Mouse (Mus musculus) G1E (cell line): ENCODE data around the gene Clcf1. TPM values are rescaled to one million over a fixed set of nuclear protein-coding genes. Genes with fewer than 3 reads are reported as not detected.

ENCODE experiments used
- ATAC-seq: 2 replicates; pipeline ENCODE4 v1.8.0; 2016; ENCODE audit warnings: mild to moderate bottlenecking; ENCODE audit not compliant: insufficient number of reproducible peaks, poor library complexity, low FRiP score, severe bottlenecking; ENCODE audit errors: extremely low read depth
- DNase-seq: peaks from one replicate; pipeline ENCODE4 v3.0.0; 2012; ENCODE audit warnings: low spot score
- H3K27me3 ChIP-seq: 2 replicates; pipeline ENCODE4 v1.6.1; 2012; ENCODE audit warnings: mild to moderate bottlenecking, low read length, inconsistent platforms; ENCODE audit not compliant: insufficient read depth
- H3K36me3 ChIP-seq: replicated peaks from 2 replicates; pipeline ENCODE3; 2012; ENCODE audit warnings: mild to moderate bottlenecking, inconsistent platforms
- H3K4me1 ChIP-seq: 2 replicates; pipeline ENCODE4 v1.6.1; 2012; ENCODE audit warnings: low read depth, low read length, inconsistent platforms, mixed read lengths; ENCODE audit not compliant: insufficient read depth
- H3K4me3 ChIP-seq: 2 replicates; pipeline ENCODE4 v1.5.1; 2012; ENCODE audit warnings: low read depth, mild to moderate bottlenecking, inconsistent platforms, low read length, moderate library complexity, mixed read lengths
- H3K9me3 ChIP-seq: replicated peaks from 2 replicates; pipeline ENCODE4 v1.6.1; 2012; ENCODE audit warnings: inconsistent platforms
- CTCF ChIP-seq: IDR thresholded peaks from 2 replicates; pipeline ENCODE4 v1.5.1; 2012; ENCODE audit warnings: low read depth, low read length, inconsistent platforms, mixed read lengths
- GATA1 ChIP-seq: IDR thresholded peaks from 2 replicates; pipeline ENCODE4 v1.6.1; 2012; ENCODE audit warnings: borderline replicate concordance, low read length, inconsistent platforms, mixed read lengths
- GATA2 ChIP-seq: IDR thresholded peaks from 2 replicates; pipeline ENCODE4 v1.6.1; 2012; ENCODE audit warnings: low read depth, low read length, inconsistent platforms, borderline replicate concordance
- POLR2AphosphoS5 ChIP-seq: IDR thresholded peaks from 2 replicates; pipeline ENCODE4 v1.6.1; 2012; ENCODE audit warnings: low read depth, low read length, inconsistent platforms; ENCODE audit not compliant: insufficient replicate concordance
- TAL1 ChIP-seq: conservative IDR thresholded peaks from 2 replicates; pipeline ENCODE4 v1.6.1; 2012; ENCODE audit warnings: low read depth, low read length, inconsistent platforms, mixed read lengths
- polyA plus RNA-seq: library from polyadenylated mRNA; stranded (reverse); fragments of >175 nt; gene quantifications from 2 replicates; pipeline ENCODE4 v1.2.3, GENCODE M21; 2012
- total RNA-seq, 2 experiments: library from RNA; stranded (forward) in 1 of 2; stranded (reverse) in 1 of 2; fragments of 200-1000 nt in 1 of 2; fragments of >200 nt in 1 of 2; fragmentation: Nextera tagmentation in 1 of 2; gene quantifications; 2 replicates each; pipeline ENCODE4 v1.2.3; 2014 to 2017

The Clcf1 gene
- total and polyA plus RNA-seq, 3 experiments, result 0.27 TPM; not detected in 2

DNA sequence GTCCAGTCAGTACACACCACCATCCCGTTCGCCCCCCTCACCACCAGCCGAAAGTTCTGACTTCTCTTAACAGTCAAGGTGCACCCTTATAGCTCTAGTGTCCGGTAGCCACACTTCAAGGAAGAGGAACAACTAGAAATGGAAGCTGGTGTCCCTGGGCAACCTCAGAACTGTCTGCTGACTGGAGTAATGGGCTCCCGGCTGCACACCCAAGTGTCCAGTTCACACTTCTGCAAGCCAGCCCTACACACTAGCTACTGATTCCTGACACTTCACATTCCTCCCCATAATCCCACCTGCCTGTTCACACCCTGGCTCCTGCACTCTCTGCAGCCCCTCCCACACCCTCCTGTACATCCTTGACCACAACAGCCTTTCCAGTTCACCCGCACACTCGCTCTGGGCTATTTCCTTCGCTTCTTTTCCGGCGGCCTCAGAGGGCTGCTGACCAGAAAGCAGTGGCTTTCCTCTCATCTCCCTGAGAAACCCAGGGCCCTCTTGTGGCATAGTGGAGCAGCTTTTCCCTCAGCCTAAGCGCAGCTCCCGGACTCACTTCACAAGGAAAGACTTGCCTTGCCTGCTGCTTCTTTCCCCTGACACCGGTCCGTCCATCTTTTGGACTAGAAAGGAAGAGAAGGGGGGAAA is 2.1 kb downstream of the Clcf1 start:
- DNase-seq (no peak), ATAC-seq (no peak)
- peaks cover 39% of the 10 kb centered on the region for H3K4me1 ChIP-seq
- peaks cover 89% of the 10 kb centered on the region for H3K27me3 ChIP-seq
- H3K36me3 ChIP-seq, result no peaks in the 10 kb centered on the region
- no peak overlapping the region for H3K4me3 ChIP-seq
- H3K9me3 ChIP-seq, result no peaks in the 10 kb centered on the region
- TF ChIP-seq CTCF (no peak), TAL1 (no peak), GATA2 (no peak), POLR2AphosphoS5 (no peak), GATA1 (no peak)

- Histone ChIP-seq H3K36me3 (no peaks in the 10 kb centered on the region), H3K4me1 (peaks cover 48% of the 10 kb centered on the region), H3K9me3 (no peaks in the 10 kb centered on the region), H3K27me3 (peaks cover 88% of the 10 kb centered on the region), H3K4me3 (no peak overlapping the region)
- no peak for ATAC-seq
- no peak for TF ChIP-seq POLR2AphosphoS5
- DNase-seq, result no peak
Observed at GRCm38 (mm10) chr19:4217140-4217539, 3.1 kb downstream of the Clcf1 start.

- Histone ChIP-seq H3K27me3 (peaks cover 89% of the 10 kb centered on the region), H3K4me1 (peaks cover 54% of the 10 kb centered on the region), H3K4me3 (no peak overlapping the region), H3K9me3 (no peaks in the 10 kb centered on the region), H3K36me3 (no peaks in the 10 kb centered on the region)
- no peak for TF ChIP-seq CTCF
- no peak for DNase-seq
- no peak for ATAC-seq
Observed at GRCm38 (mm10) chr19:4217855-4218254, 3.8 kb downstream of the Clcf1 start.

- Histone ChIP-seq H3K27me3 (peaks cover 85% of the 10 kb centered on the region), H3K4me3 (no peak overlapping the region), H3K4me1 (peaks cover 54% of the 10 kb centered on the region), H3K9me3 (no peaks in the 10 kb centered on the region), H3K36me3 (no peaks in the 10 kb centered on the region)
- TF ChIP-seq GATA2 (no peak), TAL1 (no peak), CTCF (no peak), GATA1 (no peak), POLR2AphosphoS5 (no peak)
- ATAC-seq (no peak), DNase-seq (no peak)
Observed at GRCm38 (mm10) chr19:4218293-4218692, 4.3 kb downstream of the Clcf1 start.

DNA sequence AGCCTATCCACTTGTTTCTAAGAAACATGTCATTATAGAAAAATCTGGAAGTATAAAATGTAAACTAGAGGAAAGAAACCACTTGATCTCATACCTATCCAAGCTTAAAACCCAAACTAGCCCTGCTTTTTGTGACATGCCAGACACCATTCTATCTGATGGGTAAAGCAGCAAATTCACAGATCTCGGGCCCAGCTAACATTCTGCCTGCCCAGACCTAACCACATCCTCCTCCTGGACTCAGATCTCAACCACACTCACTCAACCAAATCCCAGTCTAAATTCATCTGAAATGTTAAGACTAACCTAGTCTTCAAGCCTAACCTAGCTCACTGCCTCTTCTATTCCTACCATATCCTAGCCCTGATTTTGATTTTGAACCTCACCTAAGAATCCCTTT is 4.7 kb downstream of the Clcf1 start:
- ATAC-seq (no peak), DNase-seq (no peak)
- Histone ChIP-seq H3K27me3 (peaks cover 84% of the 10 kb centered on the region), H3K9me3 (no peaks in the 10 kb centered on the region), H3K4me1 (peaks cover 51% of the 10 kb centered on the region), H3K36me3 (no peaks in the 10 kb centered on the region), H3K4me3 (no peak overlapping the region)
- TF ChIP-seq CTCF, result no peak
- TF ChIP-seq POLR2AphosphoS5, result no peak
- no peak for TF ChIP-seq GATA2

DNA sequence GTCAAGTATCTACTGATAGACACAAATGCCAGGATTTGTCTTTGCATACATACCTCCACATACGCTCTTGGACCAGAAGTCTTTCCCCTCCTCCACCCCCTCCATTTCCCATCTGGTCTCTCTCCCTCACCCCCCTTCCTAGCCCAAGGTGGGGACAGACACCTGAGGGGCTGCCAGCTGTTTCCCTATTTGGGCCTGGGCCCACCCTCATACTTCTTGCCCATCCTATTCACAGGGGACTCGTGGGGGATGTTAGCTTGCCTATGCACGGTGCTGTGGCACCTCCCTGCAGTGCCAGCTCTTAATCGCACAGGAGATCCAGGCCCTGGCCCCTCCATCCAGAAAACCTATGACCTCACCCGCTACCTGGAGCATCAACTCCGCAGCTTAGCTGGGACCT is 5.9 kb downstream of the Clcf1 start:
- no peaks in the 10 kb centered on the region for H3K36me3 ChIP-seq
- DNase-seq, result no peak
- H3K4me1 ChIP-seq, result peaks cover 40% of the 10 kb centered on the region

DNA sequence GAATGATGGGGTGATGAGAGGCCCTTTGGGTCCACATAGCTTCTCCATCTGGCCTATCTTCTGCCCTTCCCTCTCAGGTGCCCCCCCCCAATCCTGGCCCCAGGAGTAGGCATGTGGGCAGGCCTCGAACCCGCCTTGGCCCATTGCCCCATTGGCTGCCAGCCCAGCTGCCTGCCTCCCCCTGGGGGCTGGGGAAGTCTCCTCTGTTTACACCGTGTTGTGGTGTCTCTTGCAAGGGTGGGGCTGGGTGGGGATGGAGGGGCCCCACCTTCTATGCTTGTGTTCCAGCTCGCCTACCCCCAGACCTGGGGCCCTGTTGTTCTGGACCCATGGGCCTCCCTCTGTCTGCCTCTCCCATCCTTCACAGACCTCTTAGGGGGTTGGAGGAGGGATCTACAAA is 6.4 kb downstream of the Clcf1 start:
- peaks cover 37% of the 10 kb centered on the region for H3K4me1 ChIP-seq
- no peaks in the 10 kb centered on the region for H3K9me3 ChIP-seq
- TF ChIP-seq POLR2AphosphoS5 (no peak), CTCF (no peak), GATA1 (no peak), TAL1 (no peak), GATA2 (no peak)
- H3K36me3 ChIP-seq, result no peaks in the 10 kb centered on the region
- DNase-seq (no peak), ATAC-seq (no peak)
- H3K27me3 ChIP-seq, result peaks cover 77% of the 10 kb centered on the region
- H3K4me3 ChIP-seq, result peak overlapping the region; percentile 25; the same call in 1 of the 2 replicates

More for the DNA sequence above, 5.9 kb downstream of the Clcf1 start:
- TF ChIP-seq POLR2AphosphoS5 (no peak), GATA1 (no peak), TAL1 (no peak), CTCF (no peak)
- no peak for ATAC-seq
- no peaks in the 10 kb centered on the region for H3K9me3 ChIP-seq
- peaks cover 78% of the 10 kb centered on the region for H3K27me3 ChIP-seq
- H3K4me3 ChIP-seq, result no peak overlapping the region; the same call in 1 of the 2 replicates
